Mouse (Mus musculus) liver, embryonic 11.5 days (tissue): ENCODE measurements around the gene Hcar2. TPM values are rescaled to one million over a fixed set of nuclear protein-coding genes. Genes with fewer than 3 reads are reported as not detected.

ENCODE experiments used
- ATAC-seq: fragments of 200-750 bp; cut with Nextera tagmentation; replicated peaks from 2 replicates; pipeline ENCODE4 v1.8.0; 2017; ENCODE audit warnings: moderate number of reproducible peaks, mild to moderate bottlenecking, moderate TSS enrichment, moderate library complexity; ENCODE audit not compliant: low FRiP score
- DNase-seq: peaks from one replicate; pipeline ENCODE4 v3.0.0-alpha.2; 2017; ENCODE audit warnings: low spot score
- H3K27ac ChIP-seq: fragments of 300-500 bp; sonication (generic); 2 replicates; pipeline ENCODE4 v1.5.1; 2014; ENCODE audit warnings: mild to moderate bottlenecking, low read depth, low read length, control low read depth
- H3K27me3 ChIP-seq: fragments of 300-500 bp; sonication (generic); replicated peaks from 2 replicates; pipeline ENCODE4 v1.6.1; 2014; ENCODE audit warnings: low read length, mixed read lengths; ENCODE audit not compliant: control insufficient read depth, insufficient read depth
- H3K36me3 ChIP-seq: fragments of 300-500 bp; sonication (generic); 2 replicates; pipeline ENCODE4 v1.6.1; 2014; ENCODE audit warnings: mild to moderate bottlenecking, low read length, moderate library complexity, mixed read lengths; ENCODE audit not compliant: control insufficient read depth, insufficient read depth
- H3K4me1 ChIP-seq: fragments of 300-500 bp; sonication (generic); replicated peaks from 2 replicates; pipeline ENCODE4 v1.6.1; 2014; ENCODE audit warnings: low read length, mixed read lengths; ENCODE audit not compliant: control insufficient read depth, insufficient read depth
- H3K4me2 ChIP-seq: fragments of 300-500 bp; sonication (generic); 2 replicates; pipeline ENCODE4 v1.6.1; 2014; ENCODE audit warnings: mild to moderate bottlenecking, control low read depth, moderate library complexity
- H3K4me3 ChIP-seq: fragments of 300-500 bp; sonication (generic); 2 replicates; pipeline ENCODE4 v1.5.1; 2014; ENCODE audit warnings: low read depth, low read length, control low read depth
- H3K9ac ChIP-seq: fragments of 300-500 bp; sonication (generic); 2 replicates; pipeline ENCODE4 v1.6.1; 2014; ENCODE audit warnings: low read depth, low read length, control low read depth
- H3K9me3 ChIP-seq: fragments of 300-500 bp; sonication (generic); 2 replicates; pipeline ENCODE4 v1.6.1; 2016; ENCODE audit warnings: low read length, inconsistent platforms, mixed read lengths; ENCODE audit not compliant: control insufficient read depth
- WGBS: fragments of 180-500 bp; shearing (Covaris S2); extraction: QIAGEN DNeasy Blood & Tissue Kit; methylation state at CpG from one replicate; pipeline ENCODE4 v1.1.7; 2014; 5-methylcytosine and 5-hydroxymethylcytosine counted together
- polyA plus RNA-seq: library from polyadenylated mRNA; unstranded; fragments of >200 nt; fragmentation: Nextera tagmentation; extraction: Ambion mirVana; gene quantifications from 2 replicates; pipeline ENCODE4 v1.2.1, GENCODE M21; 2014

The Hcar2 gene
- polyA plus RNA-seq, 1 experiment from 2014 or later = not detected

GRCm38 (mm10) chr5:123853877-123854504 lies 11.3 kb downstream of the Hcar2 start:
- peaks cover 5% of the 10 kb centered on the region; the same call in 1 of the 2 replicates for H3K4me1 ChIP-seq
- H3K9ac ChIP-seq = no peak overlapping the region
- ATAC-seq = no peak
- no peaks in the 10 kb centered on the region for H3K9me3 ChIP-seq
- no peak for DNase-seq
- no peak overlapping the region for H3K4me3 ChIP-seq
- 71% methylated on average over 11 of the region's 11 CpGs for WGBS
- peak overlapping the region; percentile 26; the same call in 1 of the 2 replicates for H3K4me2 ChIP-seq
- no peaks in the 10 kb centered on the region for H3K36me3 ChIP-seq
- H3K27me3 ChIP-seq = no peaks in the 10 kb centered on the region
- no peak overlapping the region for H3K27ac ChIP-seq

- no peak for ATAC-seq
- H3K4me3 ChIP-seq = no peak overlapping the region
- no peaks in the 10 kb centered on the region for H3K36me3 ChIP-seq
- no peaks in the 10 kb centered on the region for H3K27me3 ChIP-seq
- no peak overlapping the region for H3K4me2 ChIP-seq
- peaks cover 5% of the 10 kb centered on the region; the same call in 1 of the 2 replicates for H3K4me1 ChIP-seq
- no peak overlapping the region for H3K9ac ChIP-seq
- no peak for DNase-seq
- no peak overlapping the region; the same call in 1 of the 2 replicates for H3K27ac ChIP-seq
- no peaks in the 10 kb centered on the region for H3K9me3 ChIP-seq
- WGBS = 30% methylated on average over 2 of the region's 2 CpGs
Observed at GRCm38 (mm10) chr5:123851398-123851797, 13.9 kb downstream of the Hcar2 start.

- Histone ChIP-seq H3K36me3 (no peaks in the 10 kb centered on the region), H3K9me3 (no peaks in the 10 kb centered on the region), H3K27ac (no peak overlapping the region), H3K4me1 (no peaks in the 10 kb centered on the region), H3K27me3 (no peaks in the 10 kb centered on the region), H3K4me3 (no peak overlapping the region), H3K4me2 (no peak overlapping the region), H3K9ac (no peak overlapping the region)
- DNase-seq (no peak), ATAC-seq (no peak)
- 90% methylated on average over 14 of the region's 14 CpGs for WGBS
Observed at GRCm38 (mm10) chr5:123844316-123844715, 21.0 kb downstream of the Hcar2 start.

GRCm38 (mm10) chr5:123843816-123844215 lies 21.5 kb downstream of the Hcar2 start:
- H3K27ac ChIP-seq = no peak overlapping the region
- WGBS = 68% methylated on average over 4 of the region's 4 CpGs
- H3K4me3 ChIP-seq = no peak overlapping the region
- no peak for DNase-seq
- H3K27me3 ChIP-seq = no peaks in the 10 kb centered on the region
- H3K36me3 ChIP-seq = no peaks in the 10 kb centered on the region
- no peaks in the 10 kb centered on the region for H3K4me1 ChIP-seq
- H3K9ac ChIP-seq = no peak overlapping the region
- H3K4me2 ChIP-seq = no peak overlapping the region
- ATAC-seq = no peak
- no peaks in the 10 kb centered on the region for H3K9me3 ChIP-seq

GRCm38 (mm10) chr5:123842935-123843282 lies 22.4 kb downstream of the Hcar2 start:
- 64% methylated on average over 3 of the region's 3 CpGs for WGBS
- ATAC-seq = no peak
- H3K4me3 ChIP-seq = no peak overlapping the region

GRCm38 (mm10) chr5:123842221-123842934 lies 22.9 kb downstream of the Hcar2 start:
- Histone ChIP-seq H3K4me2 (no peak overlapping the region), H3K36me3 (no peaks in the 10 kb centered on the region), H3K4me1 (no peaks in the 10 kb centered on the region), H3K9ac (no peak overlapping the region), H3K27ac (no peak overlapping the region), H3K4me3 (no peak overlapping the region), H3K9me3 (no peaks in the 10 kb centered on the region), H3K27me3 (no peaks in the 10 kb centered on the region)
- ATAC-seq (no peak), DNase-seq (peak; percentile 20)
- 70% methylated on average over 11 of the region's 11 CpGs for WGBS

More at GRCm38 (mm10) chr5:123842935-123843282, 22.4 kb downstream of the Hcar2 start:
- Histone ChIP-seq H3K9me3 (no peaks in the 10 kb centered on the region), H3K27me3 (no peaks in the 10 kb centered on the region), H3K36me3 (no peaks in the 10 kb centered on the region), H3K4me1 (no peaks in the 10 kb centered on the region), H3K4me2 (no peak overlapping the region), H3K9ac (no peak overlapping the region), H3K27ac (no peak overlapping the region)
- no peak for DNase-seq

- no peak overlapping the region for H3K27ac ChIP-seq
- H3K4me2 ChIP-seq = no peak overlapping the region
- no peak overlapping the region for H3K9ac ChIP-seq
- H3K4me1 ChIP-seq = no peaks in the 10 kb centered on the region
- no peaks in the 10 kb centered on the region for H3K9me3 ChIP-seq
- H3K36me3 ChIP-seq = no peaks in the 10 kb centered on the region
- 52% methylated on average over 4 of the region's 4 CpGs for WGBS
- DNase-seq (no peak), ATAC-seq (no peak)
- no peaks in the 10 kb centered on the region for H3K27me3 ChIP-seq
- no peak overlapping the region for H3K4me3 ChIP-seq
Observed at GRCm38 (mm10) chr5:123837371-123837770, 27.9 kb downstream of the Hcar2 start.

GRCm38 (mm10) chr5:123834836-123835235 lies 30.5 kb downstream of the Hcar2 start:
- Histone ChIP-seq H3K27me3 (no peaks in the 10 kb centered on the region), H3K9ac (no peak overlapping the region), H3K36me3 (no peaks in the 10 kb centered on the region), H3K4me3 (no peak overlapping the region), H3K9me3 (no peaks in the 10 kb centered on the region), H3K27ac (no peak overlapping the region), H3K4me2 (no peak overlapping the region), H3K4me1 (no peaks in the 10 kb centered on the region)
- ATAC-seq (no peak), DNase-seq (no peak)
- 72% methylated on average over 3 of the region's 3 CpGs for WGBS

- Histone ChIP-seq H3K27me3 (no peaks in the 10 kb centered on the region), H3K36me3 (no peaks in the 10 kb centered on the region), H3K27ac (no peak overlapping the region), H3K4me2 (no peak overlapping the region), H3K4me1 (no peaks in the 10 kb centered on the region), H3K9me3 (no peaks in the 10 kb centered on the region), H3K9ac (no peak overlapping the region), H3K4me3 (no peak overlapping the region)
- ATAC-seq = no peak
- DNase-seq = no peak
- whole genome bisulfite sequencing = 77% methylated on average over 7 of the region's 7 CpGs
Observed at GRCm38 (mm10) chr5:123832309-123832708, 33.0 kb downstream of the Hcar2 start.
